Mouse (Mus musculus): ENCODE measurements at regions not wholly inside any gene's neighbourhood (a gene's known extent, or its start where the extent isn't known, plus 50 kb on each side); places are given as distances from the start of the nearest gene placed in this dataset.

- no peaks in the 10 kb centered on the region for H3K9me3 ChIP-seq
- no peak overlapping the region for H3K9ac ChIP-seq
- H3K4me1 ChIP-seq: no peaks in the 10 kb centered on the region; the same call in 1 of the 2 replicates
- WGBS: 82% methylated on average over 2 of the region's 2 CpGs
- no peak overlapping the region for H3K4me3 ChIP-seq
- no peaks in the 10 kb centered on the region for H3K27me3 ChIP-seq (replicated peaks)
- H3K4me2 ChIP-seq (replicated peaks): no peak overlapping the region
- H3K27ac ChIP-seq: no peak overlapping the region
- ATAC-seq (ENCODE audit: low FRiP score, low read depth): peak; percentile 63; the same call in 1 of the 2 replicates
- no peaks in the 10 kb centered on the region for H3K36me3 ChIP-seq
Observed at GRCm38 (mm10) chr13:34576392-34576791, 76.9 kb downstream of the Pxdc1 start.

GRCm38 (mm10) chr13:34575997-34576314 is 77.3 kb downstream of the Pxdc1 start:
- no peak overlapping the region for H3K9ac ChIP-seq
- ATAC-seq (ENCODE audit: low FRiP score, low read depth): peak; percentile 85
- H3K27me3 ChIP-seq (replicated peaks): no peaks in the 10 kb centered on the region
- no peak overlapping the region for H3K4me3 ChIP-seq
- H3K9me3 ChIP-seq: no peaks in the 10 kb centered on the region
- no peaks in the 10 kb centered on the region for H3K36me3 ChIP-seq
- H3K4me1 ChIP-seq: no peaks in the 10 kb centered on the region; the same call in 1 of the 2 replicates
- no peak overlapping the region for H3K27ac ChIP-seq
- WGBS: 25% methylated on average over 1 of the region's 1 CpGs
- H3K4me2 ChIP-seq (replicated peaks): no peak overlapping the region

GRCm38 (mm10) chr13:34575179-34575996 is 77.9 kb downstream of the Pxdc1 start:
- ATAC-seq (ENCODE audit: low FRiP score, low read depth): peak; percentile 33

GRCm38 (mm10) chr13:34569312-34569711 is 84.0 kb downstream of the Pxdc1 start:
- H3K4me1 ChIP-seq: no peaks in the 10 kb centered on the region
- WGBS: 78% methylated on average over 2 of the region's 2 CpGs
- H3K9ac ChIP-seq: no peak overlapping the region
- no peak overlapping the region for H3K27ac ChIP-seq
- no peaks in the 10 kb centered on the region for H3K27me3 ChIP-seq (replicated peaks)
- no peaks in the 10 kb centered on the region for H3K36me3 ChIP-seq
- no peak overlapping the region for H3K4me3 ChIP-seq
- no peaks in the 10 kb centered on the region for H3K9me3 ChIP-seq
- no peak overlapping the region for H3K4me2 ChIP-seq (replicated peaks)
- ATAC-seq (ENCODE audit: low FRiP score, low read depth): no peak

More at GRCm38 (mm10) chr13:34575179-34575996, 77.9 kb downstream of the Pxdc1 start:
- H3K9me3 ChIP-seq: no peaks in the 10 kb centered on the region
- no peaks in the 10 kb centered on the region for H3K36me3 ChIP-seq
- H3K4me3 ChIP-seq: no peak overlapping the region
- no peak overlapping the region for H3K4me2 ChIP-seq (replicated peaks)
- no peaks in the 10 kb centered on the region; the same call in 1 of the 2 replicates for H3K4me1 ChIP-seq
- H3K9ac ChIP-seq: no peak overlapping the region
- 71% methylated on average over 2 of the region's 2 CpGs for WGBS
- H3K27me3 ChIP-seq (replicated peaks): no peaks in the 10 kb centered on the region
- H3K27ac ChIP-seq: no peak overlapping the region; the same call in 1 of the 2 replicates

- H3K9ac ChIP-seq: no peak overlapping the region
- no peak overlapping the region for H3K4me2 ChIP-seq (replicated peaks)
- 78% methylated on average over 1 of the region's 1 CpGs for WGBS
- H3K4me3 ChIP-seq: no peak overlapping the region
- H3K27me3 ChIP-seq (replicated peaks): no peaks in the 10 kb centered on the region
- H3K27ac ChIP-seq: no peak overlapping the region
- H3K4me1 ChIP-seq: no peaks in the 10 kb centered on the region
- ATAC-seq (ENCODE audit: low FRiP score, low read depth): no peak
- H3K9me3 ChIP-seq: peaks cover 4% of the 10 kb centered on the region
- H3K36me3 ChIP-seq: no peaks in the 10 kb centered on the region
Observed at GRCm38 (mm10) chr13:34566687-34567086, 86.6 kb downstream of the Pxdc1 start.

- Histone ChIP-seq H3K4me3 (no peak overlapping the region), H3K4me2 (replicated peaks) (no peak overlapping the region), H3K27ac (no peak overlapping the region), H3K9ac (no peak overlapping the region), H3K27me3 (replicated peaks) (no peaks in the 10 kb centered on the region), H3K4me1 (no peaks in the 10 kb centered on the region), H3K36me3 (no peaks in the 10 kb centered on the region), H3K9me3 (no peaks in the 10 kb centered on the region)
- 78% methylated on average over 5 of the region's 5 CpGs for WGBS
- no peak for ATAC-seq (ENCODE audit: low FRiP score, low read depth)
Observed at GRCm38 (mm10) chr13:34550130-34550884, 103.0 kb downstream of the Pxdc1 start.

GRCm38 (mm10) chr13:34540646-34541045 is 112.6 kb downstream of the Pxdc1 start:
- 84% methylated on average over 2 of the region's 2 CpGs for WGBS
- no peaks in the 10 kb centered on the region for H3K4me1 ChIP-seq
- no peak overlapping the region for H3K27ac ChIP-seq
- H3K36me3 ChIP-seq: no peaks in the 10 kb centered on the region
- H3K9ac ChIP-seq: no peak overlapping the region
- H3K4me3 ChIP-seq: no peak overlapping the region
- no peak for ATAC-seq (ENCODE audit: low FRiP score, low read depth)
- H3K4me2 ChIP-seq (replicated peaks): no peak overlapping the region
- H3K9me3 ChIP-seq: no peaks in the 10 kb centered on the region
- no peaks in the 10 kb centered on the region for H3K27me3 ChIP-seq (replicated peaks)

- Histone ChIP-seq H3K27me3 (replicated peaks) (no peaks in the 10 kb centered on the region), H3K9ac (no peak overlapping the region), H3K27ac (no peak overlapping the region), H3K4me3 (no peak overlapping the region), H3K4me2 (replicated peaks) (no peak overlapping the region), H3K9me3 (no peaks in the 10 kb centered on the region), H3K4me1 (no peaks in the 10 kb centered on the region), H3K36me3 (no peaks in the 10 kb centered on the region)
- 74% methylated on average over 2 of the region's 2 CpGs for WGBS
- ATAC-seq (ENCODE audit: low FRiP score, low read depth): no peak
Observed at GRCm38 (mm10) chr13:34533896-34534295, 119.4 kb downstream of the Pxdc1 start.

- Histone ChIP-seq H3K4me1 (no peaks in the 10 kb centered on the region), H3K4me3 (no peak overlapping the region), H3K4me2 (replicated peaks) (no peak overlapping the region), H3K9me3 (no peaks in the 10 kb centered on the region), H3K27ac (no peak overlapping the region), H3K36me3 (no peaks in the 10 kb centered on the region), H3K27me3 (replicated peaks) (no peaks in the 10 kb centered on the region), H3K9ac (no peak overlapping the region)
- no peak for ATAC-seq (ENCODE audit: low FRiP score, low read depth)
- WGBS: 87% methylated on average over 3 of the region's 3 CpGs
Observed at GRCm38 (mm10) chr13:34511332-34511731, 142.0 kb downstream of the Pxdc1 start.

- Histone ChIP-seq H3K4me2 (replicated peaks) (no peak overlapping the region), H3K4me3 (no peak overlapping the region), H3K27me3 (replicated peaks) (no peaks in the 10 kb centered on the region), H3K27ac (no peak overlapping the region), H3K9ac (no peak overlapping the region), H3K9me3 (no peaks in the 10 kb centered on the region), H3K36me3 (no peaks in the 10 kb centered on the region), H3K4me1 (no peaks in the 10 kb centered on the region)
- ATAC-seq (ENCODE audit: low FRiP score, low read depth): no peak
- WGBS: 93% methylated on average over 2 of the region's 2 CpGs
Observed at GRCm38 (mm10) chr13:34507224-34507623, 146.1 kb downstream of the Pxdc1 start.

GRCm38 (mm10) chr13:34505861-34506260 is 147.4 kb downstream of the Pxdc1 start:
- Histone ChIP-seq H3K4me1 (no peaks in the 10 kb centered on the region), H3K9ac (no peak overlapping the region), H3K36me3 (no peaks in the 10 kb centered on the region), H3K27me3 (replicated peaks) (no peaks in the 10 kb centered on the region), H3K9me3 (no peaks in the 10 kb centered on the region), H3K4me2 (replicated peaks) (no peak overlapping the region), H3K27ac (no peak overlapping the region), H3K4me3 (no peak overlapping the region)
- 87% methylated on average over 2 of the region's 2 CpGs for WGBS
- no peak for ATAC-seq (ENCODE audit: low FRiP score, low read depth)

- ATAC-seq (ENCODE audit: low FRiP score, low read depth): no peak
- no peak overlapping the region for H3K4me3 ChIP-seq
- no peaks in the 10 kb centered on the region for H3K27me3 ChIP-seq (replicated peaks)
- H3K9me3 ChIP-seq: no peaks in the 10 kb centered on the region
- no peaks in the 10 kb centered on the region for H3K36me3 ChIP-seq
- no peaks in the 10 kb centered on the region for H3K4me1 ChIP-seq
- 82% methylated on average over 3 of the region's 3 CpGs for WGBS
- H3K4me2 ChIP-seq (replicated peaks): no peak overlapping the region
- no peak overlapping the region for H3K27ac ChIP-seq
- H3K9ac ChIP-seq: no peak overlapping the region
Observed at GRCm38 (mm10) chr13:34504879-34505278, 148.4 kb downstream of the Pxdc1 start.
